Mouse (Mus musculus): Measurements from ENCODE around the gene 1700018F24Rik. TPM values are rescaled to one million over a fixed set of nuclear protein-coding genes. Genes with fewer than 3 reads are reported as not detected.
"Not testable (repeated sequence)": the region's sequence is repeated elsewhere in the genome, so short reads cannot be mapped to it uniquely, and the experiment has no call there.

Gene 1700018F24Rik
- polyA plus RNA-seq (2012; rRNA removed): not detected in 2 replicates

DNA sequence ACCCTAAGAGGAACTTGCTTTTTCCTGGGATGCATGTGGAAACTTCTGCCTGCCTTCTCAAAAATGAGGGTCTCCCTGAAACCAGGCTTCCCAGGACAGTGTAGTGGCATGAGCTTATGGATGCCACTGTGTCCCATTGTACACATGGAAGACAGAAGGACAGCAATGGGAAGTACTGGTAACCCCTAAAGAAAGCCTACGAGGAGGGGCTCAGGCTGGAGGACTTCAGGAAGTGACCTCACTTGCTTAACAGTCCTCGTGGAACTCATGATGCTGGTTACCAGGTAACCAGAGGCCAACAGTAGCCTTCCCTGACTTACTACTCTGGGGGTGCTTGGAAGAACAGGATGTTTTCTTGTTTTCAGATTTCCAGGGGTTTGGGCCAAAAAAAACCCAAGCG, at the start of gene 1700018F24Rik:
TSS of gene 1700018F24Rik (plus strand) at position 301 of the 400 bp plus-strand sequence.
- not testable (repeated sequence) for DNase-seq (ENCODE audit: extremely low spot score in 1 of 2, low spot score in 1 of 2)

GRCm38 (mm10) chr5:144998491-144998890, 44.3 kb upstream of the 1700018F24Rik start:
- no peak for DNase-seq (ENCODE audit: extremely low spot score in 1 of 2, low spot score in 1 of 2)

DNA sequence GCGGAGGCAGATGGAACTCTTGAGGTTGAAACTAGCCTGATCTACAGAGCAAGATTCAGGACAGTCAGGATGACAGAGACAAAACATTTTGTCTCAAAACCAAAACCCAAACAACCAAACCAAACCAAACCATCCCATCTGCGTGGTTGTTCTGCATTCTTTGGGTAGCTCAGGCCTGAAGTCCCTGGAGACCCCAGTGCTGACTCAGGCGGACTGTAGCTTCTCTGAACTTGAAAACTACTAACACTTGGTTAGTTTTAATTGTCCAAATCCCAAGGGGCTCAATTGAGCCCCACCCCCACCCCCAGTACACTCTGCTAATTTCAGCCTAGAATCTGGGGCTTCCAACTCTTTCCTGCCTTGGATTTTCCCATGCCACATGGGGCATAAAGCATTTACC, 39.4 kb upstream of the 1700018F24Rik start:
- no peak for DNase-seq (ENCODE audit: extremely low spot score in 1 of 2, low spot score in 1 of 2)

DNA sequence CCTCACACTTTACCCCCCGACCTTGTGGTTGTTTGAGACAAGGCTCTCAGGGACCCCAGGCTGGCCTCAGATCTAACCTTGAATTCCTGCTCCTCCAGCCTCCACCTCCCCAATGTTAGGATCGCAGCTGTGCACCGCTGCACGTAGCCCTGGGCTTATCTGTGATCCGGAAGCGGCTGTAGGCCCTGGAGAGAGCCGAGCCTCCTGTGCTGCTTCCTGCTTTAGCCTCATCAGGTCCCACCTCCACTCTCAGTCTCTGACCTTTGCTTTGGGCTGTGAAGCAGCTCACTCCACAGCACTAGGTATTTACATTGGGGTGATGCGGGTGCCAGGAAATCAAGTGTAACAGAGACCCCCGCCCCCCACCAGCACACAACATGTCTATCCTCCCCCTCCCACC, 38.3 kb upstream of the 1700018F24Rik start:
- no peak for DNase-seq (ENCODE audit: extremely low spot score in 1 of 2, low spot score in 1 of 2)

DNA sequence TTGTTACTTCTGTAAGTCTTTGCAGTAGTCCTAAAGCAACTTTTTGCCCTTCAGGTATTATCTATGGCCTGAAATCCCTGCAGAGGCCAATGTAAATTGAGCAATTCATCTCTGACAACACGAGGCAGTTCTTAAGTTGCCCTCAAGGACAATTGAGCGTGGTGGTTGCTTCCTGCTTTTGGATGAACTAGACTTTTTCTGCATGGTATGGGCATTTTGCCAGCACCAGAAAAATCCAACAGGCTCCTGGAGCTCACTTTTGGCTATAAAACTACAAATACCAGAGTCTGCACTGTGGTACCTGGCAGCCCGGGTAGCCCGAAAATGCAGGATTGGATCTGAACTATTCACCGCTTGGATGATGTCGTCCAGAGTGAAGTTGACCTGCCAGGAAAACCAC, 37.2 kb upstream of the 1700018F24Rik start:
- DNase-seq (ENCODE audit: extremely low spot score in 1 of 2, low spot score in 1 of 2): no peak

GRCm38 (mm10) chr5:145008878-145009659, 33.7 kb upstream of the 1700018F24Rik start:
- DNase-seq (ENCODE audit: extremely low spot score in 1 of 2, low spot score in 1 of 2): no peak

- DNase-seq (ENCODE audit: extremely low spot score in 1 of 2, low spot score in 1 of 2): no peak
Observed at GRCm38 (mm10) chr5:145014278-145014677, 28.5 kb upstream of the 1700018F24Rik start.

- DNase-seq (ENCODE audit: extremely low spot score in 1 of 2, low spot score in 1 of 2): not testable (repeated sequence)
Observed at GRCm38 (mm10) chr5:145016761-145017160, 26.0 kb upstream of the 1700018F24Rik start.

GRCm38 (mm10) chr5:145020254-145020653, 22.5 kb upstream of the 1700018F24Rik start:
- DNase-seq (ENCODE audit: extremely low spot score in 1 of 2, low spot score in 1 of 2): not testable (repeated sequence)

- DNase-seq (ENCODE audit: extremely low spot score in 1 of 2, low spot score in 1 of 2): not testable (repeated sequence)
Observed at GRCm38 (mm10) chr5:145020712-145021111, 22.1 kb upstream of the 1700018F24Rik start.

DNA sequence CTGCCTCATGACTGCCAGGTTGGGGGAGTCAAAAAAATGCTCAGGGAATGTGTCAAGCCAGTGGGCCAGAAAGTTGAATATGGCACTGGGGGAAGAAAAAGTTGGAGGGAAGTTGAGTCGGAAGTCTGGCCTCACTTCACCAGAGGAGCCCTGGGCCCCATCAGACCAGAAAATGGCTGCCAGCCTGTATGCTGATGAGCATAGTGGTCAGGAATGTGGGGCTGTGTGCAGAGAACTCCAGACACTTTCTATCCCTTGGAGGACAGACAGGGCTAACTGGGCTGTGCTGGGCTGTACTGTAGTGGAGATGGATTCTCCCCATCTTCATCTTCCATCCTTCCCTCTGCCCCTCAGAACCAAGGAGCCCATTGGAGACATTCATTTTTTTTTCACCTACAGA, 12.3 kb upstream of the 1700018F24Rik start:
- not testable (repeated sequence) for DNase-seq (ENCODE audit: extremely low spot score in 1 of 2, low spot score in 1 of 2)

- not testable (repeated sequence) for DNase-seq (ENCODE audit: extremely low spot score in 1 of 2, low spot score in 1 of 2)
Observed at GRCm38 (mm10) chr5:145032391-145032790, 10.4 kb upstream of the 1700018F24Rik start, which contains the start of gene Gm4871. Gene Gm4871, minus strand, starts transcription at chr5:145032754.

DNA sequence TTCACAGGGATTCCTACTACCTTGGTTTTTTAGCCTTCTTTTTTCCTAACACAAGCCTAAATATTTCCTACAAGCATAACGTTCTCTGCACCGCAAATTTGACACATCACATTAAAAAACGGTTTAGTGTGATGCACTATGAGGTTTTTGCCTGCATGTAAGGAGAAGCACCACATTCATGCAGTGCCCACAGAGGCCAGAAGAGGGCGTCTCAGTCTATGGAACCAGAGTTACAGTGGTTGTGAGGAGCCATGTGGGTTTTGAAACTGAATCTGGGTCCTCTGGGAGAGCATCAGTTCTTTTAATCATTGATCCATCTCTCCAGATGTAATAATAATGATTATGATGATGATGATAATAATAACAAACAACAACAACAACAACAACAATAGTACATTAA, 1.2 kb upstream of the 1700018F24Rik start:
- peak in 1 of 2 experiments; percentile 8 for DNase-seq (ENCODE audit: extremely low spot score in 1 of 2, low spot score in 1 of 2)

- not testable (repeated sequence) for DNase-seq (ENCODE audit: extremely low spot score in 1 of 2, low spot score in 1 of 2)
Observed at GRCm38 (mm10) chr5:145054187-145054586, 11.4 kb downstream of the 1700018F24Rik start.

- no peak for DNase-seq (ENCODE audit: extremely low spot score in 1 of 2, low spot score in 1 of 2)
Observed at GRCm38 (mm10) chr5:145057907-145058306, 15.1 kb downstream of the 1700018F24Rik start.

GRCm38 (mm10) chr5:145058722-145059121, 15.9 kb downstream of the 1700018F24Rik start:
- no peak for DNase-seq (ENCODE audit: extremely low spot score in 1 of 2, low spot score in 1 of 2)

DNA sequence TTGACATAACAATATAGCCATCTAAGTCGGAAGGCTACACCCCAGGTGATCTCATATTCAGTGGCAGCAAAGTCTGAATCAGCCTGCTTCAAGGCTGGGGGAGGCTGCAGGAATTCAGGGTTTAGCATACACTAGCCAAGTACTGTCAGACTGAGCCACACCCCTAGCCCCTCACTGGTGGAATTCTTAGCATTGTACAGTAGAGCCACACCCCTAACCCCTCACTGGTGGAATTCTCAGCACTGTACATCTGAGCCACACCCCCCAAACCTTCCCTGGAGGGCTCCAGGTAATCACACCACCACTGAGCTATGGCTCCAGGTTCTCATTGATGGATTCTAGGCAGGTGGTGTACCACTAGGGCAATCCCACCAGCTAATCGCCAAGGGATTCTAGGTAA, 16.7 kb downstream of the 1700018F24Rik start:
- DNase-seq (ENCODE audit: extremely low spot score in 1 of 2, low spot score in 1 of 2): no peak

GRCm38 (mm10) chr5:145064765-145065340, 22.1 kb downstream of the 1700018F24Rik start:
- no peak for DNase-seq (ENCODE audit: extremely low spot score in 1 of 2, low spot score in 1 of 2)

GRCm38 (mm10) chr5:145068863-145069262, 26.1 kb downstream of the 1700018F24Rik start:
- no peak for DNase-seq (ENCODE audit: extremely low spot score in 1 of 2, low spot score in 1 of 2)

GRCm38 (mm10) chr5:145069707-145070106, 26.9 kb downstream of the 1700018F24Rik start:
- DNase-seq (ENCODE audit: extremely low spot score in 1 of 2, low spot score in 1 of 2): peak in 1 of 2 experiments; percentile 90

DNA sequence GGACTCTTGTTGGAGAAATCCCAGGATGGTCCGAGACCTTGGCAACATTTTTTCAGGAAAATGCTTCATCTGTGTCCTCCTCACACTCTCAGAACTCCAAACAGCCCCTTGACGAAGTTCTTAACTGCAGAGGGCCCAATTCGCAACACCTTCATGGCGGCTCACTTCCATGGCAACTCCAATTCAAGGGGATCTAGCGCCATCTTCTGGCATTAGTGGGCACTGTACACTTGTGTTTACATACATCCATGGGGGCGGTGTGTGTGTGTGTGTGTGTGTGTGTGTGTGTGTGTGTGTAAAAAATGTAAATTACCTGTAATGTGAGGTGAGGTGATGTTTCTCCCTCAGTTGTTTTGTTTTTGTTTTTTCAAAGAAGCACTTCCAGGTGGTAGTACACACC, 28.6 kb downstream of the 1700018F24Rik start:
- no peak for DNase-seq (ENCODE audit: extremely low spot score in 1 of 2, low spot score in 1 of 2)

- no peak for DNase-seq (ENCODE audit: extremely low spot score in 1 of 2, low spot score in 1 of 2)
Observed at GRCm38 (mm10) chr5:145075081-145075480, 32.3 kb downstream of the 1700018F24Rik start.
